Mouse (Mus musculus): ENCODE measurements around the gene Trip10. TPM values are rescaled to one million over a fixed set of nuclear protein-coding genes. Genes with fewer than 3 reads are reported as not detected.

The Trip10 gene
- polyA plus RNA-seq (2011; ENCODE audit: insufficient read depth, insufficient read length, low read depth, missing spikeins), result 59.0 and 61.1 TPM in 2 replicates

GRCm38 (mm10) chr17:57249186-57250181, at the start of gene Trip10:
Gene Trip10, plus strand, starts transcription at chr17:57249455.
- Histone ChIP-seq H3K9ac (ENCODE audit: low read depth, poor library complexity, severe bottlenecking) (peak within 1 kb of the TSS; percentile 81), H3K9me3 (replicated peaks; ENCODE audit: control insufficient read depth, insufficient read depth, low read length, poor library complexity, severe bottlenecking) (no peaks in the 10 kb centered on the region), H3K4me1 (ENCODE audit: control insufficient read depth, insufficient read depth, low read length) (no peaks in the 10 kb centered on the region), H3K4me3 (ENCODE audit: low read depth, low read length) (peak within 1 kb of the TSS; percentile 89), H3K27me3 (ENCODE audit: control insufficient read depth, insufficient read depth, low read length, poor library complexity, severe bottlenecking) (no peaks in the 10 kb centered on the region), H3K27ac (ENCODE audit: insufficient read depth, low read length) (peak within 1 kb of the TSS; percentile 47), H3K36me3 (ENCODE audit: control insufficient read depth, insufficient read depth, low read length, poor library complexity, severe bottlenecking) (peaks cover 14% of the 10 kb centered on the region)
- TF ChIP-seq CTCF (IDR thresholded peaks at IDR 0.05; ENCODE audit: low read depth, low read length) (no peak), POLR2A (IDR thresholded peaks at IDR 0.05; ENCODE audit: insufficient read depth, low read length) (peak; percentile 75), EP300 (IDR thresholded peaks at IDR 0.05; ENCODE audit: insufficient read depth, low read depth, low read length) (peak; percentile 38; the same call in 1 of the 2 replicates)

GRCm38 (mm10) chr17:57201841-57202724, 47.2 kb upstream of the Trip10 start:
- Histone ChIP-seq H3K27me3 (ENCODE audit: control insufficient read depth, insufficient read depth, low read length, poor library complexity, severe bottlenecking) (no peaks in the 10 kb centered on the region), H3K4me1 (ENCODE audit: control insufficient read depth, insufficient read depth, low read length) (no peaks in the 10 kb centered on the region)

GRCm38 (mm10) chr17:57207938-57208337, 41.3 kb upstream of the Trip10 start:
- Histone ChIP-seq H3K27me3 (ENCODE audit: control insufficient read depth, insufficient read depth, low read length, poor library complexity, severe bottlenecking) (no peaks in the 10 kb centered on the region), H3K4me3 (ENCODE audit: low read depth, low read length) (no peak overlapping the region), H3K4me1 (ENCODE audit: control insufficient read depth, insufficient read depth, low read length) (no peaks in the 10 kb centered on the region), H3K27ac (ENCODE audit: insufficient read depth, low read length) (no peak overlapping the region), H3K9ac (ENCODE audit: low read depth, poor library complexity, severe bottlenecking) (no peak overlapping the region), H3K36me3 (ENCODE audit: control insufficient read depth, insufficient read depth, low read length, poor library complexity, severe bottlenecking) (no peaks in the 10 kb centered on the region), H3K9me3 (replicated peaks; ENCODE audit: control insufficient read depth, insufficient read depth, low read length, poor library complexity, severe bottlenecking) (no peaks in the 10 kb centered on the region)
- TF ChIP-seq CTCF (IDR thresholded peaks at IDR 0.05; ENCODE audit: low read depth, low read length) (no peak), POLR2A (IDR thresholded peaks at IDR 0.05; ENCODE audit: insufficient read depth, low read length) (no peak), EP300 (IDR thresholded peaks at IDR 0.05; ENCODE audit: insufficient read depth, low read depth, low read length) (no peak)

More at GRCm38 (mm10) chr17:57201841-57202724, 47.2 kb upstream of the Trip10 start:
- H3K36me3 ChIP-seq (ENCODE audit: control insufficient read depth, insufficient read depth, low read length, poor library complexity, severe bottlenecking), result no peaks in the 10 kb centered on the region
- no peak overlapping the region for H3K4me3 ChIP-seq (ENCODE audit: low read depth, low read length)
- H3K27ac ChIP-seq (ENCODE audit: insufficient read depth, low read length), result no peak overlapping the region
- no peak overlapping the region for H3K9ac ChIP-seq (ENCODE audit: low read depth, poor library complexity, severe bottlenecking)
- H3K9me3 ChIP-seq (replicated peaks; ENCODE audit: control insufficient read depth, insufficient read depth, low read length, poor library complexity, severe bottlenecking), result no peaks in the 10 kb centered on the region
- TF ChIP-seq POLR2A (IDR thresholded peaks at IDR 0.05; ENCODE audit: insufficient read depth, low read length), result no peak
- no peak for TF ChIP-seq CTCF (IDR thresholded peaks at IDR 0.05; ENCODE audit: low read depth, low read length)
- no peak for TF ChIP-seq EP300 (IDR thresholded peaks at IDR 0.05; ENCODE audit: insufficient read depth, low read depth, low read length)

DNA sequence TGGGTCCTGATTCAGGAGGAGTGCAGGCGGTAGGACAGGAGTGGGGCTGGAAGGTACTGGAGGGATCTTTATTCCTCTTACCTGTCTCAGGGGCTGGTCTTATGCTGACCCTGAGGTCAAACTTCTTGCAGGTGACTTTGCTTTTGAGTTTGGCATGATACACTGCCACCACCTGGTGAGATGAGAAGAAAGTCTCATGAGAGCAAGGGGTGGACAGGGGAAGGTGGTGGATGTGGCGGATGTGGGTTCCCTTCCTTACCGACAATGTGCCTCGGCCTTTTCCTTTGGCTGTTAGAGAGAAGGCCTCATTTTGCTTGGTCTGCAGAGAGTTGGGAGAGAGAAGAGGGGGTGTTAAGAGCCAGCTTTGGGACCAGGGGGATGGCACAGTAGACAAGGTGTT, 39.9 kb upstream of the Trip10 start:
- Histone ChIP-seq H3K9ac (ENCODE audit: low read depth, poor library complexity, severe bottlenecking) (no peak overlapping the region), H3K27me3 (ENCODE audit: control insufficient read depth, insufficient read depth, low read length, poor library complexity, severe bottlenecking) (no peaks in the 10 kb centered on the region), H3K9me3 (replicated peaks; ENCODE audit: control insufficient read depth, insufficient read depth, low read length, poor library complexity, severe bottlenecking) (no peaks in the 10 kb centered on the region), H3K4me3 (ENCODE audit: low read depth, low read length) (no peak overlapping the region), H3K27ac (ENCODE audit: insufficient read depth, low read length) (no peak overlapping the region), H3K36me3 (ENCODE audit: control insufficient read depth, insufficient read depth, low read length, poor library complexity, severe bottlenecking) (no peaks in the 10 kb centered on the region), H3K4me1 (ENCODE audit: control insufficient read depth, insufficient read depth, low read length) (no peaks in the 10 kb centered on the region)
- TF ChIP-seq CTCF (IDR thresholded peaks at IDR 0.05; ENCODE audit: low read depth, low read length), result no peak
- no peak for TF ChIP-seq POLR2A (IDR thresholded peaks at IDR 0.05; ENCODE audit: insufficient read depth, low read length)
- TF ChIP-seq EP300 (IDR thresholded peaks at IDR 0.05; ENCODE audit: insufficient read depth, low read depth, low read length), result no peak

- no peak overlapping the region for H3K9ac ChIP-seq (ENCODE audit: low read depth, poor library complexity, severe bottlenecking)
- H3K36me3 ChIP-seq (ENCODE audit: control insufficient read depth, insufficient read depth, low read length, poor library complexity, severe bottlenecking), result no peaks in the 10 kb centered on the region
- no peaks in the 10 kb centered on the region for H3K4me1 ChIP-seq (ENCODE audit: control insufficient read depth, insufficient read depth, low read length)
- H3K27ac ChIP-seq (ENCODE audit: insufficient read depth, low read length), result no peak overlapping the region
- no peak for TF ChIP-seq EP300 (IDR thresholded peaks at IDR 0.05; ENCODE audit: insufficient read depth, low read depth, low read length)
- H3K27me3 ChIP-seq (ENCODE audit: control insufficient read depth, insufficient read depth, low read length, poor library complexity, severe bottlenecking), result no peaks in the 10 kb centered on the region
- no peak overlapping the region for H3K4me3 ChIP-seq (ENCODE audit: low read depth, low read length)
- H3K9me3 ChIP-seq (replicated peaks; ENCODE audit: control insufficient read depth, insufficient read depth, low read length, poor library complexity, severe bottlenecking), result no peaks in the 10 kb centered on the region
Measured at GRCm38 (mm10) chr17:57211501-57211900, 37.8 kb upstream of the Trip10 start.
